Mouse (Mus musculus): ENCODE results near the gene Pik3c2a.

GRCm38 (mm10) chr7:116409438-116409837, 33.8 kb downstream of the Pik3c2a start:
- TF ChIP-seq CTCF (IDR thresholded peaks at IDR 0.05; ENCODE audit: extremely low read depth, insufficient read depth, insufficient read length, insufficient replicate concordance) (no peak), POLR2A (IDR thresholded peaks at IDR 0.05; ENCODE audit: low read depth, low read length) (no peak)
